Mouse (Mus musculus): Measurements from ENCODE around the gene Lnx1. TPM values are rescaled to one million over a fixed set of nuclear protein-coding genes. Genes with fewer than 3 reads are reported as not detected.

Gene Lnx1
- total and polyA plus RNA-seq, 3 experiments, result 9.8 to 13.8 (median 12.2) TPM

DNA sequence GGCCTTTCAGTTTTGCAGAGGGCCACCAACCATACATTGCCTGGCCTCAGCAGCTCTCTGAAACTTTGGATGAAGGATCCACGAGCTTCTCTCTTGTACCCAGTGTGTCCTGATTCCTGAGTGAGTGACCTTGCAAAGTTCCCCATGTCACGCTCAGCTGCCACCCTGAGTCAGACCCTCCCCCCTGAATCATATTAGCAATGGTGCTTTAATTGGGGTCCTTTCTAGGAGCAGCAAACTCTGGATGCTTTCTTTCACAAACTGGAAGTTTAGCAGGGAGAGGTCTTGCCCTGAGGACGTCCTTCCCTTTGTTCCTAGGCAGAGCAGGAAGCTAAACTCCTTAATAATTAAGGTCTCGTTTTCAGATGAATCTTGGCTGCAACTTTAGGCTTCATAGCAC lies 22.8 kb upstream of the Lnx1 start:
- peaks cover under 1% of the 10 kb centered on the region; the same call in 1 of the 2 replicates for H3K36me3 ChIP-seq (ENCODE audit: control insufficient read depth, insufficient read depth, low read length)
- no peak for DNase-seq
- H3K27me3 ChIP-seq (ENCODE audit: control insufficient read depth, insufficient read depth, low read length), result no peaks in the 10 kb centered on the region
- H3K4me3 ChIP-seq, result no peak overlapping the region
- H3K79me2 ChIP-seq (replicated peaks; ENCODE audit: control insufficient read depth, insufficient read depth, low read length), result no peaks in the 10 kb centered on the region
- WGBS, result 57% methylated on average over 4 of the region's 4 CpGs
- H3K27ac ChIP-seq, result no peak overlapping the region
- intact Hi-C loops (cut with DNase I), result no loop called here
- TF ChIP-seq CTCF (IDR thresholded peaks at IDR 0.05) (no peak), EP300 (IDR thresholded peaks at IDR 0.05; ENCODE audit: insufficient read depth, low read depth, low read length) (no peak)
- H3K9ac ChIP-seq (ENCODE audit: low read depth, low read length), result no peak overlapping the region
- peaks cover 4% of the 10 kb centered on the region for H3K4me1 ChIP-seq (ENCODE audit: control insufficient read depth, insufficient read depth, low read length)

GRCm38 (mm10) chr5:74721816-74722215 lies 19.1 kb upstream of the Lnx1 start:
- DNase-seq, result no peak
- no peak for TF ChIP-seq POLR2A (IDR thresholded peaks at IDR 0.05; ENCODE audit: insufficient read depth, low read depth, low read length)
- TF ChIP-seq CTCF (IDR thresholded peaks at IDR 0.05), result no peak
- TF ChIP-seq EP300 (IDR thresholded peaks at IDR 0.05; ENCODE audit: insufficient read depth, low read depth, low read length), result no peak
- Histone ChIP-seq H3K36me3 (ENCODE audit: control insufficient read depth, insufficient read depth, low read length) (peaks cover 9% of the 10 kb centered on the region), H3K27me3 (ENCODE audit: control insufficient read depth, insufficient read depth, low read length) (no peaks in the 10 kb centered on the region), H3K79me2 (replicated peaks; ENCODE audit: control insufficient read depth, insufficient read depth, low read length) (no peaks in the 10 kb centered on the region), H3K27ac (no peak overlapping the region), H3K9ac (ENCODE audit: low read depth, low read length) (no peak overlapping the region), H3K4me1 (ENCODE audit: control insufficient read depth, insufficient read depth, low read length) (peaks cover 8% of the 10 kb centered on the region), H3K4me3 (no peak overlapping the region)
- WGBS, result 86% methylated on average over 3 of the region's 3 CpGs
- intact Hi-C loops (cut with DNase I), result no loop called here

DNA sequence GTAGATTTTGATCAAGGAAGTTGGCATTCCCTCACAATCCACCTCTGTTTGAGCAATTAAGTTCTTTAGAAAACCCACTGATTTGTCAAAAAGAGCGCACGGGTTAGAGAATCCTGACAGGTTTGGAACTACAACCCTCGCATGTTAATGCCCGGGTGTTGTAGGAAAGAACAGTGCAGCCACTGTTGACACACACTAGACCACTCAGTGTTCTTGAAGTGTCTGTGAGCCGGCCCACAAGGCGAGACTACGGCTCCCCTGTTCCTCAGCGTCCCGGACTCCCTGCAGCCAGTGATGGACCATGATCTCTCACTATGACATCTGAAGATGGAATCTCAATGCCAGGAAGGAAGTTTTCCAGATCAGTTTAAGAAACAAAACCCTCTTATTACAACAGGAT lies 17.9 kb upstream of the Lnx1 start:
- WGBS, result 57% methylated on average over 9 of the region's 9 CpGs
- no peaks in the 10 kb centered on the region for H3K79me2 ChIP-seq (replicated peaks; ENCODE audit: control insufficient read depth, insufficient read depth, low read length)
- peaks cover 10% of the 10 kb centered on the region for H3K4me1 ChIP-seq (ENCODE audit: control insufficient read depth, insufficient read depth, low read length)
- no peak overlapping the region for H3K9ac ChIP-seq (ENCODE audit: low read depth, low read length)
- H3K27me3 ChIP-seq (ENCODE audit: control insufficient read depth, insufficient read depth, low read length), result no peaks in the 10 kb centered on the region
- no peak for TF ChIP-seq POLR2A (IDR thresholded peaks at IDR 0.05; ENCODE audit: insufficient read depth, low read depth, low read length)
- TF ChIP-seq EP300 (IDR thresholded peaks at IDR 0.05; ENCODE audit: insufficient read depth, low read depth, low read length), result no peak
- TF ChIP-seq CTCF (IDR thresholded peaks at IDR 0.05), result no peak
- no peak overlapping the region for H3K4me3 ChIP-seq
- DNase-seq, result no peak
- H3K36me3 ChIP-seq (ENCODE audit: control insufficient read depth, insufficient read depth, low read length), result peaks cover 12% of the 10 kb centered on the region; the same call in 1 of the 2 replicates
- intact Hi-C loops (cut with DNase I), result no loop called here
- H3K27ac ChIP-seq, result no peak overlapping the region

DNA sequence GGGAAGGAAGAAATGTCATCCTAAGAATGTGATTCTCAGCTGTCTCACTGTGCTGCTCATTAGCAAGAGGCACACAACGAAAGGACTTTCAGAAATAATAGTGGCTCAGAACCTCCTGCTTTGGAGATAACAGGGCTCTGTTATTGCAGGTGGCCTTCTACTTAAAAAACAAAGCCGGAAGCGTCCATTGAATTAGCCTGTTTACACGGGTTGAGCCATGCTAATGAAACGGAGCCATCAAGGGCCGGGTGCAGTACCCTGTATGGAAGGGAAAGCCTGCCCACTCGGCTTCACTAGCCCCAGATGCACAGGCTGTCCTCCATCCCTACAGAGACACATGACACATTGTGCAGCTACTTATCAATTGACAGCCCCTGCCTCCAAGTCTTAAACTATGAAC lies 13.5 kb upstream of the Lnx1 start:
- 24% methylated on average over 7 of the region's 7 CpGs for WGBS
- Histone ChIP-seq H3K79me2 (replicated peaks; ENCODE audit: control insufficient read depth, insufficient read depth, low read length) (no peaks in the 10 kb centered on the region), H3K4me3 (no peak overlapping the region), H3K9ac (ENCODE audit: low read depth, low read length) (no peak overlapping the region), H3K36me3 (ENCODE audit: control insufficient read depth, insufficient read depth, low read length) (peaks cover 16% of the 10 kb centered on the region; the same call in 1 of the 2 replicates), H3K27ac (peak overlapping the region; percentile 69), H3K4me1 (ENCODE audit: control insufficient read depth, insufficient read depth, low read length) (peaks cover 9% of the 10 kb centered on the region), H3K27me3 (ENCODE audit: control insufficient read depth, insufficient read depth, low read length) (no peaks in the 10 kb centered on the region)
- intact Hi-C loops (cut with DNase I), result loop anchor here (1.0 to 5.0 kb wide), 2 partner anchors 37 to 76 kb away; no protein-coding TSS in a partner anchor
- TF ChIP-seq POLR2A (IDR thresholded peaks at IDR 0.05; ENCODE audit: insufficient read depth, low read depth, low read length) (peak; percentile 26; the same call in 1 of the 2 replicates), EP300 (IDR thresholded peaks at IDR 0.05; ENCODE audit: insufficient read depth, low read depth, low read length) (no peak)
- DNase-seq, result peak in 1 of 2 experiments; percentile 39

- Histone ChIP-seq H3K4me3 (no peak overlapping the region), H3K27ac (no peak overlapping the region), H3K36me3 (ENCODE audit: control insufficient read depth, insufficient read depth, low read length) (peaks cover 7% of the 10 kb centered on the region; the same call in 1 of the 2 replicates), H3K79me2 (replicated peaks; ENCODE audit: control insufficient read depth, insufficient read depth, low read length) (no peaks in the 10 kb centered on the region), H3K27me3 (ENCODE audit: control insufficient read depth, insufficient read depth, low read length) (no peaks in the 10 kb centered on the region), H3K9ac (ENCODE audit: low read depth, low read length) (no peak overlapping the region), H3K4me1 (ENCODE audit: control insufficient read depth, insufficient read depth, low read length) (peaks cover 3% of the 10 kb centered on the region)
- whole genome bisulfite sequencing, result 58% methylated on average over 4 of the region's 4 CpGs
- intact Hi-C loops (cut with DNase I), result no loop called here
- TF ChIP-seq POLR2A (IDR thresholded peaks at IDR 0.05; ENCODE audit: insufficient read depth, low read depth, low read length) (no peak), EP300 (IDR thresholded peaks at IDR 0.05; ENCODE audit: insufficient read depth, low read depth, low read length) (no peak), CTCF (IDR thresholded peaks at IDR 0.05) (no peak)
- DNase-seq, result no peak
Measured at GRCm38 (mm10) chr5:74712811-74713210, 10.1 kb upstream of the Lnx1 start.

GRCm38 (mm10) chr5:74711988-74712387 lies 9.3 kb upstream of the Lnx1 start:
- no peak for DNase-seq
- Histone ChIP-seq H3K4me1 (ENCODE audit: control insufficient read depth, insufficient read depth, low read length) (peaks cover 3% of the 10 kb centered on the region), H3K79me2 (replicated peaks; ENCODE audit: control insufficient read depth, insufficient read depth, low read length) (no peaks in the 10 kb centered on the region), H3K27me3 (ENCODE audit: control insufficient read depth, insufficient read depth, low read length) (no peaks in the 10 kb centered on the region), H3K27ac (no peak overlapping the region), H3K36me3 (ENCODE audit: control insufficient read depth, insufficient read depth, low read length) (peaks cover 7% of the 10 kb centered on the region; the same call in 1 of the 2 replicates), H3K9ac (ENCODE audit: low read depth, low read length) (no peak overlapping the region), H3K4me3 (no peak overlapping the region)
- WGBS, result 95% methylated on average over 2 of the region's 2 CpGs
- TF ChIP-seq POLR2A (IDR thresholded peaks at IDR 0.05; ENCODE audit: insufficient read depth, low read depth, low read length) (no peak), EP300 (IDR thresholded peaks at IDR 0.05; ENCODE audit: insufficient read depth, low read depth, low read length) (no peak), CTCF (IDR thresholded peaks at IDR 0.05) (no peak)
- intact Hi-C loops (cut with DNase I), result no loop called here

All from heart, adult 2 months (tissue).